Mouse (Mus musculus): Measurements from ENCODE around the gene Foxb1.

GRCm38 (mm10) chr9:69714346-69714745 lies 46.4 kb downstream of the Foxb1 start:
- TF ChIP-seq POLR2A (IDR thresholded peaks at IDR 0.05; ENCODE audit: borderline replicate concordance, extremely low read depth, insufficient read depth, insufficient read length, poor library complexity, severe bottlenecking) = no peak
- TF ChIP-seq CTCF (IDR thresholded peaks at IDR 0.05; ENCODE audit: borderline replicate concordance, extremely low read depth, insufficient read depth, insufficient read length) = no peak
